Mouse (Mus musculus) olfactory bulb, adult 2 months (tissue): ENCODE measurements around the gene Asap3.

ENCODE experiments used
- CTCF ChIP-seq: fragments of 200-500 bp; IDR thresholded peaks from 2 replicates; pipeline ENCODE4 v1.5.1; 2012; ENCODE audit warnings: low read depth, mild to moderate bottlenecking, low read length, moderate library complexity; ENCODE audit not compliant: insufficient read depth
- POLR2A ChIP-seq: fragments of 200-500 bp; IDR thresholded peaks from 2 replicates; pipeline ENCODE4 v1.6.1; 2012; ENCODE audit warnings: mild to moderate bottlenecking, low read depth, low read length, moderate library complexity; ENCODE audit not compliant: insufficient read depth

- TF ChIP-seq POLR2A (no peak), CTCF (no peak)
These were observed 19.3 kb upstream of the Asap3 start for GRCm38 (mm10) chr4:136186739-136187472.
